Mouse (Mus musculus) cerebellum, adult 2 months (tissue): ENCODE measurements at regions not wholly inside any gene's neighbourhood (a gene's known extent, or its start where the extent isn't known, plus 50 kb on each side); places are given as distances from the start of the nearest gene placed in this dataset.

Experiments
- DNase-seq, 2 experiments: peaks; one replicate each; pipeline ENCODE4 v3.0.0; 2021
- H3K27ac ChIP-seq: fragments of 200-500 bp; 2 replicates; pipeline ENCODE4 v1.5.1; 2012; ENCODE audit warnings: low read length, control low read depth, inconsistent platforms; ENCODE audit not compliant: insufficient read depth
- H3K27me3 ChIP-seq: fragments of 200-500 bp; 2 replicates; pipeline ENCODE4 v1.6.1; 2012; ENCODE audit warnings: inconsistent platforms, mild to moderate bottlenecking, low read length, moderate library complexity; ENCODE audit not compliant: control insufficient read depth, insufficient read depth
- H3K4me1 ChIP-seq: fragments of 200-500 bp; 2 replicates; pipeline ENCODE4 v1.6.1; 2011; ENCODE audit warnings: low read length; ENCODE audit not compliant: control insufficient read depth, insufficient read depth
- H3K4me3 ChIP-seq: fragments of 200-500 bp; replicated peaks from 2 replicates; pipeline ENCODE3; 2011; ENCODE audit warnings: mild to moderate bottlenecking, low read depth, low read length, control low read depth; ENCODE audit not compliant: insufficient read depth
- CTCF ChIP-seq: fragments of 200-500 bp; IDR thresholded peaks from 2 replicates; pipeline ENCODE4 v1.5.1; 2011; ENCODE audit warnings: low read depth, mild to moderate bottlenecking, control low read depth, low read length, moderate library complexity, borderline replicate concordance; ENCODE audit not compliant: insufficient read depth
- POLR2A ChIP-seq: fragments of 200-500 bp; IDR thresholded peaks from 2 replicates; pipeline ENCODE4 v1.6.1; 2011; ENCODE audit warnings: low read length, control low read depth, borderline replicate concordance; ENCODE audit not compliant: insufficient read depth
- WGBS: fragments of 180-500 bp; shearing (Covaris S2); methylation state at CpG from one replicate; pipeline ENCODE4 v1.1.7; 2018; 5-methylcytosine and 5-hydroxymethylcytosine counted together

DNA sequence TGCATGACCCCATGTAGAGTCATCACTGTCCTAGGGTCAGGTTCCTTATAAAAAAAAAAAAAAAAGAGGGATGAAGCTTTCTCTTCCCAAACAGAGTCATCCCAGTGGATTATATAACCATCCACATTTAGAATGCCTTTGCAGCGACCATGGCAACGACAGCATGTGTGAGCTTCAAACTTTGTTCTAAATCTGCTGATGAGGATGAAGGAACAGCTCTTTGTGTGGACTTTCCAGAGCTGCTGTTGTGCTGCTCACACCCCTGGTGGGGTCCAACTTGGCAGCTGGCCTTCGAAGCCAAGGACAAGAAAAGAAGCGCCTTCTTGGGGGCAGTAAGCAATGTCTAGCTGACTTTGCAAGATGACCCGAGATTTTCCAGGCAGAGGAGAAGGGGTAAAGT lies 115.6 kb upstream of the Ptprt start:
- TF ChIP-seq POLR2A (no peak), CTCF (no peak)
- Histone ChIP-seq H3K27ac (no peak overlapping the region), H3K4me3 (no peak overlapping the region), H3K4me1 (no peaks in the 10 kb centered on the region), H3K27me3 (no peaks in the 10 kb centered on the region)
- no peak for DNase-seq
- 37% methylated on average over 5 of the region's 5 CpGs for WGBS

DNA sequence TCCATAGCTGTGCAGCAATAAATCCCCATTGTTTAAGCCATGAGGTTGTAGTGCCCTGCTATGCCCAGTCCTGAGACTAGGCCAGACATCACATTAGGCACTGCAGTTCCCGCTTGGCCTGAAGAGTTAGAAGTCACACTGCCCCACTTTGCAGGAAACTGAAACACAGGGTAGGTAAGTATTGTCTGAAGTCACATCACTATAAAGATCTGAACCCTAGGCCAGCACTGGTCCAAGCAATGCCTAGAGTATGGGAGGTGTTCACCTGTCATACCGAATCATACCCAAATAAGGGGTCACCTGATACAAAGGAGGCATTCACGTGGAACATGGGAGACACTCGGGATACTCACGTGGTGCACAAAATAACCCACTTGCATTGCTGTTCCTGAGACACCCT lies 111.6 kb upstream of the Ptprt start:
- TF ChIP-seq CTCF (no peak), POLR2A (no peak)
- no peak overlapping the region for H3K27ac ChIP-seq
- no peaks in the 10 kb centered on the region; the same call in 1 of the 2 replicates for H3K27me3 ChIP-seq
- 87% methylated on average over 5 of the region's 5 CpGs for WGBS
- DNase-seq, result no peak
- H3K4me3 ChIP-seq, result no peak overlapping the region
- H3K4me1 ChIP-seq, result no peaks in the 10 kb centered on the region

DNA sequence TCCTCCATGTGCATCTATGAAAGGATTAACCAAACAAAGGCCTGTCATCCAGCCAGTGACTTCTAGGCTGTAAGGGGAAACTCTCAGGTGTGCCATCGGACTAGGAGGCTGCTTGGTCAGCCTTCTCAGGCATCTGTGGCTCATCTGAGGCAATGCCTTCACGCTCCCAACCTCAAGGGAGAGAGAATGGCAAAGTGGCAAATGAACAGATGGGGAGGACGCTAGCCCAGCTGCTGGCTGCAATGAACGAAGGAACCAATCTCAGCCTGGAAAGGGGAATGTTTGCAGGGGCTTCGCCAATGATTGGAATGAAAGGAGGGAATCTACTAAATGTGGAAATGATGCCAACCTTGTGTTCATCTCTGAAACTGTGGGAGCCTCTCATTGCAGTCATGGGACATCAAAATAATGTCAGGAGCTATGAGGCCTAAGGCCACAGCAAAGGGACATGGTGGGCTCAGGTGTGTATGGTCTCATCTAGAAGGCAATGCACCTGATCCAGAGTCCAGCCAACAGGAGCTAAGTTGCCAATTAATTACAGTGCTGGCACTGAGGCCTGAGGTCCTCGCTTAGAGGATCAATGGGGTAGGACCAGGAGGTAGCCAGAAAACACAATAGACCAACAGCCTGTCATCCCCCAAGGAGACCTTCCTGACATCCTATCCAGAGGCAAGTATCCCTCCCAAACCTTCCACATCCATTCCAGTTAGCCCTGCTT lies 108.9 kb upstream of the Ptprt start:
- 29% methylated on average over 6 of the region's 6 CpGs for WGBS
- no peaks in the 10 kb centered on the region; the same call in 1 of the 2 replicates for H3K27me3 ChIP-seq
- no peak overlapping the region for H3K27ac ChIP-seq
- TF ChIP-seq POLR2A (no peak), CTCF (no peak)
- no peaks in the 10 kb centered on the region for H3K4me1 ChIP-seq
- H3K4me3 ChIP-seq, result no peak overlapping the region
- no peak for DNase-seq

DNA sequence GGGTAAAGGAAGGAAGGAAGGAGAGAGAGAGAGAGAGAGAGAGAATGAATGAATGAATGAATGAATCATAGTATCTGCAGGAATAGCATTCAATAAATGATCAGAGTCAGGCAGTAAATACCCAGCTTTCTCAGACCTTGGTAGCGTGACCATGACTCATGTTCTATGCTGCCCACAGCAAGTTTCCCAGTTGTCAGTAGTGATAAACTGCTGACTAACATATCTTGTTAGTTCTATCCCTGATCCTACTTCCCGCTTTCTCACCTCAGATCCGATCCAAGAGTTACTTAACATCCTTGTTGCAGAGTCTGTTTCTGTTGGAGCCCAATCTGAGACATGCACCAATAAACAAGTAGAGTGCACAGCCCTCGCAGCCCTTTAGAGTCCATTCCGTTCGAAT lies 103.1 kb upstream of the Ptprt start:
- no peak for DNase-seq
- TF ChIP-seq CTCF (no peak), POLR2A (no peak)
- Histone ChIP-seq H3K4me1 (no peaks in the 10 kb centered on the region), H3K27ac (no peak overlapping the region), H3K4me3 (no peak overlapping the region), H3K27me3 (no peaks in the 10 kb centered on the region; the same call in 1 of the 2 replicates)
- 92% methylated on average over 6 of the region's 6 CpGs for WGBS

DNA sequence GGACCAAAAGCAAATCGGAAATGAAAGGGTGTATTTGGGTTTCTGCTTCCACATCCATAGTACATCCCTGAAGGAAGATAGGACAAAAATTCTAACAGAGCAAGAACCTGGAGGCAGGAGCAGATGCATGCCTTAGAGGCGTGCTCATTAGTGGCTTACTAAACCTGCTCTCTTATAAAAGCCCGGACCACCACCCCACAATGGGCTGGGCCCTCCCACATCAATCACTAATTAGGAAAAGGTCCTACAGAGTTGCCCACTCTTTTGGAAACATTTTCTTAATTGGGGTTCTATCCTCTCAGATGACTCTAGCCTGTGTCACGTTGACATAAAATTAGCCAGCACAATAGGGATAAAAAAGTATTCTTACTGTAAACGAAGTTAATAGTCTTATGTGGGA lies 79.6 kb upstream of the Ptprt start:
- no peak for TF ChIP-seq POLR2A
- TF ChIP-seq CTCF, result no peak
- DNase-seq, result no peak
- WGBS, result 86% methylated on average over 5 of the region's 5 CpGs
- H3K27me3 ChIP-seq, result no peaks in the 10 kb centered on the region
- H3K4me3 ChIP-seq, result no peak overlapping the region
- no peak overlapping the region for H3K27ac ChIP-seq
- no peaks in the 10 kb centered on the region for H3K4me1 ChIP-seq

DNA sequence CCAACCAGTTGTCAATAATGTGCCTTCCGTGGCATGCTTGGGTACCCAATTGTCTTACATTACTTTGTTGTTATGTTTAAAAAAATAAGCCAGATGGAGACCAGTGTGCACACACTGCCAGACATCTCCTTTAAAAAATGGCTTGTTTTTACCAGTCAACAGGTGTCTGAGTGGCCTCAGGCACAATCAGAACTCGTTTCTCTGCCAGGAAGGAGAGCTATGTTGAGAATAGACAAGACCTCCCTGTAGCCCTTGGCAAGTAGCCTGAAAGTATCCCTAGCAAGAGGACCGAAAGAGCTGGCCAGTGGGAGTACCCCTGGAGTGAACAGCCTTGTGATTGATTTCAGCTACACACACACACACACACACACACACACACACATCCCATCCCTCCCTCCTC lies 74.8 kb upstream of the Ptprt start:
- WGBS, result 5% methylated on average over 3 of the region's 3 CpGs

DNA sequence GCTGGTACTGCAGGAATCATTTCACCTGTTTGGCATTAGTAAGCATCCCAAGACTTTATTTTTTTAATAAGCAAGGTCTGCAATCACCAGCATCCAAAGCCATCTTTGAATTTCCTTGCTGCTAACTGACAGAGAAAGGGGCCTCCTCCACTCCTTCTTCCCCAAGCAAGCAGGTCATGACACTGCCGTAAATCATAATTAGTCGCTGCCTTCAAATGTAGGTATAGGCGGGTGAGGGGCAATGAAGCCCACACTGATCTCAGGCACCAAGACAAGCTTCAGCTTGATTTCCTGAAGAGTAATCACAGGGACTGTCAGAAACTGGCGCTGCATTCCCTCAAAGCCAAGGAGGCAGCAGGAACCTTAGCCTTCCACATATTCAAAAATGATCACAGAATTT lies 73.3 kb upstream of the Ptprt start:
- H3K27me3 ChIP-seq, result no peaks in the 10 kb centered on the region
- WGBS, result 91% methylated on average over 4 of the region's 4 CpGs
- H3K27ac ChIP-seq, result no peak overlapping the region
- H3K4me3 ChIP-seq, result no peak overlapping the region
- no peak for DNase-seq
- TF ChIP-seq CTCF, result no peak
- no peak for TF ChIP-seq POLR2A
- no peaks in the 10 kb centered on the region for H3K4me1 ChIP-seq

More for the DNA sequence above, 74.8 kb upstream of the Ptprt start:
- H3K27ac ChIP-seq, result no peak overlapping the region
- no peaks in the 10 kb centered on the region for H3K4me1 ChIP-seq
- DNase-seq, result no peak
- no peaks in the 10 kb centered on the region for H3K27me3 ChIP-seq
- TF ChIP-seq POLR2A (no peak), CTCF (no peak)
- no peak overlapping the region for H3K4me3 ChIP-seq

DNA sequence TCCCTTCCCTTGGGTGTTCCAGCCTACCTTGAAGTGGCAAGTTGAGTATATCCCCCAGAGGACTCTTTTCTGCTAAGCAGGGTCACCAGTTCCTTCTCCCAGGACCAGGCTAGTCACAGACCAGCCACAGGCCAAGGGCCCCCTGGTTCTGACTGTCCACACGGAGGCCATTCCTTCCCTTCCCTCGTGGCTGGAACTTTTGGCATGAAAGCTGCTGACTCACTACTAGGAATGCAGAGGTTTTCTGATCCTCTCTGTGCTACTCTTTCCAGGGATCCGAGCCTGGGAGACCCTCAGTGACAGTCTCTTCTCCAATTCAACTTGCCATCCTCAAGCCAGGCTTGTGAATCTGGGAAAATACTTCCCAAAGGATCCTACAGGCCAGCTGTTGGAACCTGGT lies 59.1 kb upstream of the Ptprt start:
- 46% methylated on average over 3 of the region's 3 CpGs for WGBS
- Histone ChIP-seq H3K4me3 (no peak overlapping the region), H3K27ac (no peak overlapping the region)

More for the DNA sequence above, 59.1 kb upstream of the Ptprt start:
- DNase-seq, result no peak
- TF ChIP-seq CTCF, result no peak
- no peak for TF ChIP-seq POLR2A
- Histone ChIP-seq H3K27me3 (no peaks in the 10 kb centered on the region), H3K4me1 (no peaks in the 10 kb centered on the region)
